ENCODE assay signal across 24 mouse cellular contexts in the genomic region with DNA sequence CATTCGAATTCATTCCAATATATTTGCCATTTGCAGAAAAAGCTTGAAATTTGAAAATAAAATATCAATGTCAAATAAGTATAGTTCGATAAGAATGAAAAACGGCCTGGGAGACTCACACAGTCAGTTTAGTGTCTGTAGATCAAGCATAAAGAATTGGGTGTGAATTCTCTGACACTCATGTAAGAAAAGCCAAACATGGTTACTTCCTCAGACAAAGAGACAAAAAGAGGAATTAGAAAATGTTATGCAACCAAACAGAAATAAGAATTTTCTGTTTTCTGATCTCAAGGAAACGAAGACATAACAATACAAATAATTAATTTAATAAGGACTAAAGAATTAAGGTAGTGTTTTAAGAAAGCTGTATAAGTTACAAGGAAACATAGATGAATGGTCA.
DNase-seq lines count a peak whose midpoint lies in the region; ATAC-seq lines count a peak whose summit lies in the region.
"Had no signal": no experiment of that assay in that cellular context is flagged by ENCODE, and none has a peak within 500 bp of the region (broad histone marks: within the 10 kb centered on the region; RNA-seq: fewer than 3 reads in every experiment).

No protein-coding gene starts in this region.

- no peaks in the 10 kb centered on the region for H3K4me1 ChIP-seq in hindbrain, embryonic 14.5 days (replicated peaks; ENCODE audit: control insufficient read depth, insufficient read depth, low read length)
- H3K4me1 ChIP-seq: embryonic facial prominence, embryonic 13.5 days; embryonic facial prominence, embryonic 15.5 days; forebrain, embryonic 10.5 days; forebrain, embryonic 12.5 days had no signal

- H3K9me3 ChIP-seq in hindbrain, embryonic 14.5 days (ENCODE audit: control insufficient read depth, low read length) = no peaks in the 10 kb centered on the region
- H3K9me3 ChIP-seq: embryonic facial prominence, embryonic 13.5 days; embryonic facial prominence, embryonic 15.5 days; forebrain, embryonic 10.5 days; forebrain, embryonic 12.5 days had no signal

- no peak overlapping the region for H3K9ac ChIP-seq in hindbrain, embryonic 14.5 days
- H3K9ac ChIP-seq: embryonic facial prominence, embryonic 13.5 days; embryonic facial prominence, embryonic 15.5 days; forebrain, embryonic 12.5 days had no signal

- no peak overlapping the region for H3K27ac ChIP-seq in hindbrain, embryonic 14.5 days
- H3K27ac ChIP-seq: embryonic facial prominence, embryonic 13.5 days; embryonic facial prominence, embryonic 15.5 days; forebrain, embryonic 10.5 days; forebrain, embryonic 12.5 days had no signal

- no peak overlapping the region for H3K4me2 ChIP-seq in hindbrain, embryonic 14.5 days (replicated peaks)
- H3K4me2 ChIP-seq: embryonic facial prominence, embryonic 13.5 days; embryonic facial prominence, embryonic 15.5 days; forebrain, embryonic 12.5 days had no signal

- no peaks in the 10 kb centered on the region for H3K27me3 ChIP-seq in hindbrain, embryonic 14.5 days (ENCODE audit: control insufficient read depth, insufficient read depth, low read length)
- H3K27me3 ChIP-seq: embryonic facial prominence, embryonic 13.5 days; embryonic facial prominence, embryonic 15.5 days; forebrain, embryonic 12.5 days had no signal

- intact Hi-C loops in gastrocnemius, postnatal 36 days (cut with DNase I) = no loop called here

- DNase-seq in ovary, postnatal 36 days (ENCODE audit: low spot score) = no peak
- no peak for DNase-seq in hindbrain, embryonic 14.5 days (ENCODE audit: low spot score)
- no peak for DNase-seq in gastrocnemius, postnatal 36 days
- DNase-seq in testis, postnatal 14 days (ENCODE audit: low spot score) = no peak
- DNase-seq: adrenal gland, adult 2 months; adrenal gland, postnatal 10 days; adrenal gland, postnatal 25 days; cerebellum, adult 11-12 months; cerebellum, adult 2 months; cerebellum, adult 9-10 months; cerebellum, postnatal 10 days; cerebellum, postnatal 25 days; embryo, embryonic 11 days had no signal

- H3K4me3 ChIP-seq in hindbrain, embryonic 14.5 days (replicated peaks; ENCODE audit: low read length) = no peak overlapping the region
- H3K4me3 ChIP-seq: embryonic facial prominence, embryonic 13.5 days; embryonic facial prominence, embryonic 15.5 days; erythroblast, embryonic 14.5 days; forebrain, embryonic 10.5 days; forebrain, embryonic 12.5 days had no signal

- WGBS in hindbrain, embryonic 14.5 days = 91% methylated on average over 4 of the region's 4 CpGs

- peak; percentile 50 for ATAC-seq in common myeloid progenitor, adult 5-6 weeks (replicated peaks; ENCODE audit: low read depth, poor library complexity, severe bottlenecking)
- peak; percentile 42 to 51; a peak in 2 of 4 replicates for ATAC-seq in hematopoietic stem cell, adult 5-6 weeks (replicated peaks in 1 of 2; ENCODE audit: insufficient read depth in 1 of 2, low FRiP score in 2 of 2, low TSS enrichment in 1 of 2, low read depth in 1 of 2, poor library complexity in 2 of 2, severe bottlenecking in 2 of 2)
- peak; percentile 65 for ATAC-seq in megakaryocyte, adult 5-6 weeks (ENCODE audit: poor library complexity, severe bottlenecking)
- peak; percentile 44; the same call in 1 of the 2 replicates for ATAC-seq in monocyte, adult 5-6 weeks (replicated peaks; ENCODE audit: insufficient number of reproducible peaks, low FRiP score, low TSS enrichment, poor library complexity, severe bottlenecking)
- ATAC-seq in hindbrain, embryonic 14.5 days (ENCODE audit: low FRiP score) = no peak
- ATAC-seq: forebrain, embryonic 14.5 days; forebrain, embryonic 16.5 days had no signal

- no peaks in the 10 kb centered on the region for H3K36me3 ChIP-seq in hindbrain, embryonic 14.5 days (replicated peaks; ENCODE audit: control insufficient read depth, insufficient read depth)
- H3K36me3 ChIP-seq: embryonic facial prominence, embryonic 13.5 days; embryonic facial prominence, embryonic 15.5 days; forebrain, embryonic 10.5 days; forebrain, embryonic 12.5 days had no signal
